Mouse (Mus musculus) liver, adult (tissue): Measurements from ENCODE around the gene Gal3st1.

ENCODE experiments used
- GATA4 ChIP-seq: IDR thresholded peaks from 2 replicates; pipeline ENCODE4 v1.6.1; 2014; ENCODE audit warnings: mild to moderate bottlenecking, low read length; ENCODE audit not compliant: insufficient replicate concordance

Gal3st1 gene

DNA sequence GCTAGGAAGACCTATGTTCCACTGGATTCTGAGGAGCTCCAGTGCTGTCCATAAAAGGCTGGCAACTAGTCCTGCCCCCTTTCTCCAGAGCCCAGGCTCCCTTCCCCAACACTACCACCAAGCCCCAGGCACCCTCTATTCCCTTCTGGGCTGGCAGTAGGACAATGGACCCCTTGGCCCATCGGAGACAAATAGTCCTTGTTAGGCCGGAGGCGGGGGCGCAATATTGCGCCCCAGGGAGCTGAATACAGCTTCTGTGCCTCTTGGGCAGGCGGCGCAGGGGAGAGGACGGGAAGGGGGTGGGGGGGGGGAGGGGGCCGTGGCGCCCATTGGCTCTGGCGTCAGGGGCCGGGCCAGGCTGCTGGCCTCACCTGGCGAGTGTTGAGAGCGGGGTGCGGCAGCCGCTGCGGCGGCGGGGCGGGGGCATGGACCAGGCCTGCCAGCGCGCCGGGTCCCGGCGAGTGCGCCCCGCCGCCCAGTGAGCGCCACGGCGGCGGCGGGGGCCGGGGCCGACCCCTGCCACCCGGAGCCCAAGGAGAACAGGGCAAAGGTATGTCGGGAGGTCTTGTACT, at the start of gene Gal3st1:
Gene Gal3st1 (plus strand): TSS at position 346 of the 572 bp plus-strand sequence.
- no peak for TF ChIP-seq GATA4

DNA sequence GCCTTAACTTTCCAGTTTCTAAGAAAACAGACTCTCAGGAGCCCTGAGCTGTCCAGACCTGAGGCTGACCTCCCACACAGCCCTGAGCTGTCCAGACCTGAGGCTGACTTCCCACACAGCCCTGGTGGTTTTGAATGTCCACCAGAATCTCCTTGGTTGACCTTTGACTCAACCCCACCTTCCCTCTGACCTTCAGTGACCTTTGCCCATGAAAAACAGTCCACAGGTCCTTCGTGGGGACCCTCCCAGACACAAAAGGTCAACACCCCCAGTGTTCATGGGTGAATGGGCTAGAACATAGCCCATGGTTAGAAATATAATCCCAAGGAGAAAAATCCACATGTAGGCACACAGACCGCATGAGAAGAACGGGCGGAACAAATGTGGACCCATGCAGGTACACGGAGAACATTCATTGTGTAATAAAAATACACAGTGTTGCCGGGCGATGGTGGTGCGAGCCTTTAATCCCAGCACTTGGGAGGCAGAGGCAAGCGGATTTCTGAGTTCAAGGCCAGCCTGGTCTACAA, 49.6 kb upstream of the Gal3st1 start:
- no peak for TF ChIP-seq GATA4

DNA sequence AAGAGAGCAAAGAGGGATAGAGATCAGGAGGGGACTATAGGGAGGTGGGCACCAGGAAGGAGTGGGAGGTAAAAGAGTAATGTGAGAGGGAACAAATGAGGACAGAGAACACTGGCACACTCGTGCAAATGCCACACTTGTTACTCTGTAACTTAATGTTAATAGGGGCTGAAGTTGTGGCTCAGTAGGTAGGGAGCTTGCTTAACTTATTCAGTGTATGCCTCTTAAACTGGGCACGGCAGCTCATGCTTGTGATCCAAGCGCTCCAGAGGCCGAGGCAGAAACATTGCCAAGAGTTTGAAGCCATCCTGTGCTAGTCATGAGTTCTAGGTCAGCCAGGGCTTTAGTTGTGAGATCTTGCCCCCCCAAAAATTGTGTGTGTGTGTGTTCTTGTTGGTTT, 48.3 kb upstream of the Gal3st1 start:
- no peak for TF ChIP-seq GATA4

DNA sequence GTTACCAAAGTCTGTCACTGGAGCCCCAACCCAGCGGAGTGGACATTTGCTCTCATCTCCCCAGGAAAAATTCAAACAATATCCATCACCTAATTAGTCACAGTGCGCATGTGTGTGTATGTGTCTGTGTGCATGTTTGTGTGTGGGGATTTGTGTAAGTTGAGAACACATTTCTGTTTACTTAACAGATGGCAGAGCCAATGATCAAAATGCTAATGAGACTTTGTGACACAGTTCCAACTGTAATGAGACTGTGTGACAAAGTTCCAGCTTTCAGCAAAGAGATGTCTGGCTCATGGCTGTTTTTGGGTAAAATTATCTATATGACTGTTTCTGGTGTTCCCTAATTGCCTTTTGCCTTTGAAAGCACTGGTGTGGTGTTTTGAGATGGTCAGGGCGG, 47.1 kb upstream of the Gal3st1 start:
- TF ChIP-seq GATA4 = no peak

DNA sequence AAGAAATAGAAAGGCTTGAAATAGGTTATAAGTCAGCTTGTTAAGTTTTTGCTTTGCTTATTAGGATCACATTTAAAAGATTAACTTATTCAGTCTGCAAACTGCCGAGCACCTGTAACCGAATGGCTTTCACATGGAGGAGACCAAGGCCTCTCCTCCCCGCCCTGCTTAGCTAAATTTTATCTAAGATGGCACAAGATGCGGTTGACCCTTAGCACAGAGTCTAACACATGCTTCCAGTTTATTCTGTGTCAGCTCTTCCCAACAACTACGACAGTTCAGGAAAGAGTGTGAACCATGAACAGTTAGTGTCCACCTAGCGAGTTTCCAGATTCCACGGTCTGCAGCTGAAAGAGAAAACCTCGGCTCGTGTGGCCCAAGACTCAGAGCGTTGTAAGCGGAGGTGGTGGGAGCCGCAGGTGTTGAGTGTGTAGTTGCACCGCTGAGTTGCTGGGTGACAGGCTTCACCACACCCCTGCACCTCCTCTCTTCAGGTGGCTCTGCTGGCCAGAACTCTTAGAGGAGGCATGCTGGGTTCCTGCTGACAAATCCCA, 46.0 kb upstream of the Gal3st1 start:
- TF ChIP-seq GATA4 = no peak

DNA sequence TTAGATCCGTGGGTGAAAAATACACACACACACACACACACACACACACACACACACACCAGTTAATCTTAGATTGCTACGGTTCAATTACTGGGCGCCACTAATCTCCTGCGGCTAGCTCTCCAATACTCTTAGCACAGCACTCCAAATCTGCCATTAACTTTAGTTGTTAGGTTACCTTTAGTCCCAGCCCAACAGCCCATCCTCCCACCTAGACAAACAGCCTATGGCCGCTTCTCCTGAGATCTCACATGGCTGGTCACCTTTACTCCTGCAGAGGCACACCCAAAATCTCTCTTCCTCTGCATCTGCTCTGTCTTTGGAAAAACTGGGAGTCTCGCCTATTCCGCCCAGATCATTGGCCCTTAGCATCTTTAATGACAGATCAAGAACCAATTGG, 42.1 kb upstream of the Gal3st1 start:
- TF ChIP-seq GATA4 = no peak

DNA sequence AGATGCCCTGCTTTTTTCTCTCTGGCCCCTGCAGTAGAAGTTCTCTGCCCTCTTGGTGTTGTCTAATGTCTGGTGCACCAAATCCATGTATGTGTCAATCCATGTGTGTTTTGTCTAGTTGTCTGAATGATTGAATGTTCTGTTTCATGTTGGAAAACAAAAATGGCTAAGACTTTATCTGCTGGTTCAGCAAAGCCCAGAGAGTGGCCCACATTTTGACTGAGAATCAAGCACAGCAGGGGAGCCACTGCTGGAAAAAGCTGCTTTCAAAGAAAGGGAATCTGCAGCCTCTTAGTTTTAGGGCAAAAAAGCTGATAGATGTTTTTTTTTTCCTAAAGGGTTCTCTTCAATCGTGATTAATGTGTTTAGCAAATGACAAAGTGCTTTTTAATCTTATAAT, 37.0 kb upstream of the Gal3st1 start:
- TF ChIP-seq GATA4 = no peak

DNA sequence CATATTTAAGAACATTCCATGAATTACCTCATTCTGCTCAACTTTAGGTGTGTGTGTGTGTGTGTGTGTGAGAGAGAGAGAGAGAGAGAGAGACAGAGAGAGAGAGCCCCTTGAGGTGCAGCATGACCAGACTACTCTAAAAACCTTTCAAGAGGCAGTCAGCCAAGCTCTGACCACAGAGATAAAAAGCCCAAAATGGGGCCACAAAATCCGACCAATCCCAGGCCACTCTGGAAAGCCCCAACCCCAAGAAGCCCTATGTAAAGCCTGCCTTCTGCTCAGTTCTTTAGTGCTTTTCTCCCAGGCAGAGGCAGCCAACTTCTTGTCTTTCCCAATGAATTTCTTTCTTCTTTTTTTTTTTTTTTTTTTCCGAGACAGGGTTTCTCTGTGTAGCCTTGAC, 22.5 kb upstream of the Gal3st1 start:
- TF ChIP-seq GATA4 = no peak

DNA sequence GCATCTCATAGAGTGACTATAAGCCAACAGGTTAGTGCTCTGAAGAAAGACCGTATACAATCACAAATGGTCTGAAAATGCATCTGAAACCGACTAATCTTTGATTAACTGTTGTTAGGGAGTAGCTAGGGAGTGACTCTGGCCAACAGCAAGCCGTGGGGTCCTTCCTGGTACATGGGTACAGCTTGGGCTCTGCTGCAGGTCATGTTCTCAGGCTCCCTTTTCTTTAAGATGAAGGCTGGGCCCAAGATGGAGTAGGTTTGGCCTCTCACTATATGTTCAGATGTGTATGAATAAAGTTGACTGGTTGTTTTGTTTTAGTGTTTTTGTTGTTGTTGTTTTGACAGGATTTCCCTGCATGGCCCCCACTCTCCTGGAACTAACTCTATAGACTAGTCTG, 21.7 kb upstream of the Gal3st1 start:
- no peak for TF ChIP-seq GATA4

DNA sequence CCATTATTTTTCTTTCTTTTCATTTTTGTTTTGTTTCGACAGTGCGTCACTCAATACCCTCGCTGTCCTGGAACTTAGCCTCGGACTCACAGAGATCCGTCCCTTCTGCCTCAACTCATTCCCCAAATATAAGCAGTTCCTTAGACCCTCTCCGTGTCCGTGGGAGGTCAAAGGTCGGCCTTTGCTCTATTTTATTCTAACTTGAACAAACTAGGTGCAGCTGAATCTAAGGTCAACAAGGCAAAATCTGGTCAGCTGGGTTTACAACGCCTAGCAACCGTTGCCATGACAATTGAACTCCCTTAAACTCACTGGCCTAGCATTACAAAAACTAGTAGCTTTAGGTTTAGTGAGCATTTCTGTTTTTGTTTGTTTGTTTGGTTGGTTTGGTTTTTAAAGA, 20.3 kb upstream of the Gal3st1 start:
- TF ChIP-seq GATA4 = no peak

DNA sequence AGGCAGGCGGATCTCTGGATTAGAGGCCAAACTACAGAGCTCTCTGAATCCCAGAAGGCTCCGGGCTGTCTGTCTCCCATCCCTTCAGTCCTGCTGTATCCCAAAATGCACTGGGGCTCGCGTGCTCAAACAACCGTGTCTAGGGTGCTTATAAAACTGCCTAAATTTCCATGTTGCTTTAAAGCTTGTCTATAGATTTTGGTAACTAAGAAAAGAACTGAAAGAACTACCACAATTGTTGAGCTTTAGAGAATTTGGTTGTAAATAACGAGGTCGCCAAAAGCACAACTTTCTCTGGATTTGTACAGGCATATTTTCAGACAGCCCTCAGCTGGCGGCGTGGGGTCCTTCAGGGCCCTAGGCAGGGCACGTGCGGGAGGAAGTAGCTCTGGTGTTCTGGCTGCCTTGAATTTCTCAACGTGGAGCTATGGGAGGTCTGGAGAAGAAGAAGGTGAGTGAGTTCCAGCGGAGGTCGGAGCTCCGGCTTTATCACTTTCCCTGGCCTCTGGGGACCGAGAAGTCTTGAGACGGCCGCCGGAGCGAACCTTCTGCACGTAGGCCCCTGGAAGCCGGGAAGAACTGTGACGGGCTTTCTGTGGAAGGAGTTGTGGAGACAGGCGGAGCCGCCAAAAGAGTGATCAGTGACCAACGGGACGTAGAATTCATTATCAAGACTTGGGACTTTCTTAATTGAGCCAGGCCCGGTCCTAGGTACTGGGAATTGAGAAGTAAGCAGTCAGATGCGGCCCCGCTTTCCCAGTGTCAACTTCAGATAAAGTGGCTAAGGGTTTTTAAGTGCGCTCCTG, 19.6 kb upstream of the Gal3st1 start, which contains the start of gene Pes1:
Gene Pes1 (plus strand): TSS at position 366 of the 806 bp plus-strand sequence.
- TF ChIP-seq GATA4 = no peak

DNA sequence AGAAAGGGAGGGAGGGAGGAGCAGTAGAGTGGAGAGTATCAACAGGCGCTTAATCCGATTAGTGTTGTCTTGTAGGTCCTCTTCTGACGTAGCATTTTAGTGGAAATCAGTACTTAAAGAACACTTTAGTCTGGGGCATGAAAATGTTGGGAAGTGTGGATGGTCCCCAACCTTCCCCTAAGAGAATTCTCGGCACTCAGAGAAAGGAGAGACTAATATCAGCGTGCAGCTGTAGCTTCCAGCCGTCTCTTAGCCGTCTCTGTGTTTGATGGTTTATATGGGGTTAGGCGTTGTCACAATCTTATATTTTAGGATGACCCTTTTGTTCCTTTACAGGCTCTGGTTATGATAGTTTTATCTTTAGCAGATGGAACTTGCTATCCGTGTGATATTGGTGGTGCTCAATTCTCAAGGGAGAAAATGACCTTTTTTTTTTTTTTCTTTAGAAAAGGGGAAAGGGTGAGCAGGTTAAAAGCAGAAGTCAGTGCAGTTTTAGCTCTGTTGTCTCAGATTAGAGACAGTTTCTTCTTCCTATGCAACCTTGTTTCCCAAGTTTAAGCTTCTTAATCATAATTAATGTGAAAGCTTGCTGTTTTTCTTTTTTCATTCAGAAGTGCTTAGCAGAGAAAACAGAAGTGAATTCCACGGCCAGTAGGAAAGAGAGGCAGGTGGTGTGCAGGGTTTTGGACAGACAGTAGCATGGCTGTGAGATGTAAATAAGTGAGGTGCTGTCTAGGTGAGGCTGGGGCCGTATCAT, 18.8 kb upstream of the Gal3st1 start:
- TF ChIP-seq GATA4 = no peak

DNA sequence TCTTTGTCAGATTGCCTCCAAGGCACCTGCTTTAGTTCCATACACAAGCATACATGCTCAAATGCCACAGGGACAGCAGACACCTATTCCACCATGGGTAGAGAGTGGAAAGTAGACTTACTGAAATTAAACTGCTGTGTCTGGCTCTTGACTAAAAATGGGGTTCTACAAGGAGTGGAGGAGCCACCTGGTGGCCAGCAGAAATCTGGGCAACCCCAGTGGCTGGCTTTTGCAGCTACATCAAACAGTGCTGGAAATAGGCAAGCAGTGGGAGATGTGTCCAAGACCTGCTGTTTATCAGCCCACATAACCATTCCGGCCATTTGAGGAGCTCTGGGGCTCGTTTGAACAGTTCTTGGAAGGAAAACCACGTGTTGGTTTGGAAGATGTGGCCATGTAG, 13.6 kb upstream of the Gal3st1 start:
- no peak for TF ChIP-seq GATA4

DNA sequence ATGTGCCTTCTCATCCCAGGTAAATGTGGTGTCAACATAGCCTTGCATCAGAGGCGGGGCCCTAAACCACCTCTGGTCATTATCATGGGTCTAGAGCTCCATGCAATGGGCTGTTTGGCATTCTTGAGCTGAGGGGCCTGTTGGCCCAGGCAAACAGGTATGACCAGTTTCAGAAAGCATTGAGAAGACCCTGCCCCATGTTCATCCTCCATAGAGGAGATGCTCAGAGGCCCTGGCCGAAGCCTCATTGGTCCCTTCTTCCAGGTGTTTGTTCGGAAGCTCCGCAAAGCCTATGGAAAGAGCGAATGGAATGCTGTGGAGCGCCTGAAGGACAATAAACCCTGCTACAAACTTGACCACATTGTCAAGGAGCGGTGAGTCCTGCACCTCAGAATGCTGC, 13.1 kb upstream of the Gal3st1 start:
- no peak for TF ChIP-seq GATA4

DNA sequence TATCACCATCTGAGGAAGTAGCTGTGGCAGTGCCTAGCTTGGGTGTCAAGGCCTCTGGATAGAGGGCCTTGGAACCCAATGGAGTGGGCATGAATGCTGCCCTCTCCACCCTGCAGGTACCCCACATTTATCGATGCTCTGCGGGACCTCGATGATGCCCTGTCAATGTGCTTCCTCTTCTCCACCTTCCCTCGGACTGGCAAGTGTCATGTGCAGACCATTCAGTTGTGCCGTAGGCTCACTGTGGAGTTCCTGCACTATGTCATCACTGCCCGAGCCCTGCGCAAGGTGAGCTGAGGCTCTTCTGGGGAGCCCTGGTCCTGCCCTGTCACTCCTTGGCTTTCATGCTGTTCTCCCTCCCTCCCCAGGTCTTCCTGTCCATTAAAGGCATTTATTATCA, 10.4 kb upstream of the Gal3st1 start:
- no peak for TF ChIP-seq GATA4
